Mouse (Mus musculus) forebrain, embryonic 10.5 days (tissue): ENCODE data around the gene Acot11. TPM values are rescaled to one million over a fixed set of nuclear protein-coding genes. Genes with fewer than 3 reads are reported as not detected.
A peak's percentile ranks its signal among the peaks of the same experiment; 100 is the strongest.

Experiments used
- DNase-seq: peaks from one replicate; pipeline ENCODE4 v3.0.0-alpha.2; 2017; ENCODE audit warnings: low spot score; ENCODE audit errors: extremely low spot score
- H3K27ac ChIP-seq: fragments of 300-500 bp; sonication (generic); 2 replicates; pipeline ENCODE4 v1.5.1; 2016; ENCODE audit warnings: mild to moderate bottlenecking
- H3K27me3 ChIP-seq: fragments of 300-500 bp; sonication (generic); 2 replicates; pipeline ENCODE4 v1.6.1; 2016; ENCODE audit warnings: mild to moderate bottlenecking; ENCODE audit not compliant: poor library complexity, severe bottlenecking
- H3K36me3 ChIP-seq: fragments of 300-500 bp; sonication (generic); replicated peaks from 2 replicates; pipeline ENCODE4 v1.6.1; 2016; ENCODE audit warnings: mild to moderate bottlenecking, moderate library complexity
- H3K4me1 ChIP-seq: fragments of 300-500 bp; sonication (generic); 2 replicates; pipeline ENCODE4 v1.6.1; 2016
- H3K4me3 ChIP-seq: fragments of 300-500 bp; sonication (generic); 2 replicates; pipeline ENCODE4 v1.5.1; 2016; ENCODE audit warnings: mild to moderate bottlenecking, moderate library complexity
- H3K9me3 ChIP-seq: fragments of 300-500 bp; sonication (generic); 2 replicates; pipeline ENCODE4 v1.6.1; 2016; ENCODE audit warnings: mild to moderate bottlenecking, moderate library complexity
- WGBS: fragments of 180-500 bp; shearing (Covaris S2); methylation state at CpG from one replicate; pipeline ENCODE4 v1.1.7; 2016; 5-methylcytosine and 5-hydroxymethylcytosine counted together
- polyA plus RNA-seq: library from polyadenylated mRNA; unstranded; fragments of >200 nt; fragmentation: Nextera tagmentation; extraction: Ambion mirVana; gene quantifications from 2 replicates; pipeline ENCODE4 v1.2.1, GENCODE M21; 2016

Gene Acot11
- polyA plus RNA-seq, 1 experiment from 2014 or later = 2.1 TPM

GRCm38 (mm10) chr4:106830545-106831112 is 25.8 kb upstream of the Acot11 start:
- Histone ChIP-seq H3K36me3 (no peaks in the 10 kb centered on the region), H3K27me3 (peaks cover 49% of the 10 kb centered on the region), H3K9me3 (no peaks in the 10 kb centered on the region), H3K4me1 (peaks cover 29% of the 10 kb centered on the region), H3K4me3 (no peak overlapping the region), H3K27ac (no peak overlapping the region)
- no peak for DNase-seq
- 72% methylated on average over 6 of the region's 6 CpGs for WGBS

- WGBS = under 1% methylated on average over 42 of the region's 42 CpGs
- H3K27me3 ChIP-seq = peaks cover 59% of the 10 kb centered on the region
- H3K4me3 ChIP-seq = peak overlapping the region; percentile 52
- no peaks in the 10 kb centered on the region for H3K9me3 ChIP-seq
- no peaks in the 10 kb centered on the region for H3K36me3 ChIP-seq
- DNase-seq = peak; percentile 50
- H3K4me1 ChIP-seq = peaks cover 27% of the 10 kb centered on the region
- H3K27ac ChIP-seq = peak overlapping the region; percentile 68
Measured at GRCm38 (mm10) chr4:106827738-106828361, 23.1 kb upstream of the Acot11 start.

GRCm38 (mm10) chr4:106825229-106825628 is 20.4 kb upstream of the Acot11 start:
- 65% methylated on average over 5 of the region's 5 CpGs for WGBS
- no peak overlapping the region for H3K4me3 ChIP-seq
- H3K9me3 ChIP-seq = no peaks in the 10 kb centered on the region
- 0 out of 2 replicates have a peak overlapping the region, but pooled peaks have one; percentile 4 for H3K27ac ChIP-seq
- no peaks in the 10 kb centered on the region for H3K36me3 ChIP-seq
- peaks cover 20% of the 10 kb centered on the region for H3K4me1 ChIP-seq
- no peak for DNase-seq
- peaks cover 54% of the 10 kb centered on the region for H3K27me3 ChIP-seq

GRCm38 (mm10) chr4:106819404-106819803 is 14.6 kb upstream of the Acot11 start:
- Histone ChIP-seq H3K27ac (no peak overlapping the region), H3K4me3 (no peak overlapping the region), H3K9me3 (no peaks in the 10 kb centered on the region), H3K36me3 (no peaks in the 10 kb centered on the region), H3K27me3 (0 out of 2 replicates have a peak, but pooled peaks cover 7% of the 10 kb centered on the region), H3K4me1 (peaks cover 14% of the 10 kb centered on the region)
- no peak for DNase-seq

- H3K4me3 ChIP-seq = no peak overlapping the region
- no peak overlapping the region for H3K27ac ChIP-seq
- no peak for DNase-seq
- peaks cover 14% of the 10 kb centered on the region for H3K4me1 ChIP-seq
- 0 out of 2 replicates have a peak, but pooled peaks cover 6% of the 10 kb centered on the region for H3K27me3 ChIP-seq
- no peaks in the 10 kb centered on the region for H3K36me3 ChIP-seq
- H3K9me3 ChIP-seq = no peaks in the 10 kb centered on the region
- WGBS = 82% methylated on average over 6 of the region's 6 CpGs
Measured at GRCm38 (mm10) chr4:106818332-106818731, 13.5 kb upstream of the Acot11 start.

- H3K4me1 ChIP-seq = peaks cover 14% of the 10 kb centered on the region
- 0 out of 2 replicates have a peak, but pooled peaks cover 3% of the 10 kb centered on the region for H3K27me3 ChIP-seq
- no peaks in the 10 kb centered on the region for H3K9me3 ChIP-seq
- no peak overlapping the region for H3K27ac ChIP-seq
- WGBS = 93% methylated on average over 4 of the region's 4 CpGs
- H3K36me3 ChIP-seq = no peaks in the 10 kb centered on the region
- DNase-seq = no peak
- no peak overlapping the region for H3K4me3 ChIP-seq
Measured at GRCm38 (mm10) chr4:106817017-106817416, 12.2 kb upstream of the Acot11 start.

GRCm38 (mm10) chr4:106815396-106816324 is 10.9 kb upstream of the Acot11 start:
- Histone ChIP-seq H3K36me3 (no peaks in the 10 kb centered on the region), H3K4me3 (no peak overlapping the region), H3K27me3 (0 out of 2 replicates have a peak, but pooled peaks cover 3% of the 10 kb centered on the region), H3K27ac (no peak overlapping the region), H3K4me1 (peaks cover 14% of the 10 kb centered on the region), H3K9me3 (peaks cover 4% of the 10 kb centered on the region; the same call in 1 of the 2 replicates)
- no peak for DNase-seq
- 66% methylated on average over 25 of the region's 25 CpGs for WGBS

- WGBS = 94% methylated on average over 8 of the region's 8 CpGs
- no peak for DNase-seq
- H3K27ac ChIP-seq = no peak overlapping the region
Measured at GRCm38 (mm10) chr4:106811162-106811561, 6.4 kb upstream of the Acot11 start.

GRCm38 (mm10) chr4:106810039-106810438 is 5.2 kb upstream of the Acot11 start:
- WGBS = 85% methylated on average over 6 of the region's 6 CpGs
- no peak overlapping the region for H3K4me3 ChIP-seq
- H3K36me3 ChIP-seq = no peaks in the 10 kb centered on the region
- no peak overlapping the region for H3K27ac ChIP-seq
- H3K9me3 ChIP-seq = peaks cover 11% of the 10 kb centered on the region; the same call in 1 of the 2 replicates
- H3K27me3 ChIP-seq = peaks cover 11% of the 10 kb centered on the region
- no peak for DNase-seq
- peaks cover 7% of the 10 kb centered on the region for H3K4me1 ChIP-seq

More at GRCm38 (mm10) chr4:106811162-106811561, 6.4 kb upstream of the Acot11 start:
- Histone ChIP-seq H3K9me3 (peaks cover 11% of the 10 kb centered on the region; the same call in 1 of the 2 replicates), H3K4me1 (peaks cover 11% of the 10 kb centered on the region), H3K36me3 (no peaks in the 10 kb centered on the region), H3K4me3 (no peak overlapping the region), H3K27me3 (no peaks in the 10 kb centered on the region; the same call in 1 of the 2 replicates)

- peaks cover 17% of the 10 kb centered on the region for H3K4me1 ChIP-seq
- H3K4me3 ChIP-seq = no peak overlapping the region
- H3K27me3 ChIP-seq = peaks cover 37% of the 10 kb centered on the region
- H3K36me3 ChIP-seq = no peaks in the 10 kb centered on the region
- H3K27ac ChIP-seq = no peak overlapping the region
- 94% methylated on average over 3 of the region's 3 CpGs for WGBS
- peaks cover 11% of the 10 kb centered on the region; the same call in 1 of the 2 replicates for H3K9me3 ChIP-seq
- no peak for DNase-seq
Measured at GRCm38 (mm10) chr4:106807287-106807686, 2.5 kb upstream of the Acot11 start.

- Histone ChIP-seq H3K27ac (0 out of 2 replicates have a peak overlapping the region, but pooled peaks have one; percentile 13), H3K9me3 (peaks cover 10% of the 10 kb centered on the region; the same call in 1 of the 2 replicates), H3K36me3 (no peaks in the 10 kb centered on the region), H3K27me3 (peaks cover 37% of the 10 kb centered on the region), H3K4me1 (peaks cover 17% of the 10 kb centered on the region), H3K4me3 (no peak overlapping the region)
- no peak for DNase-seq
- 47% methylated on average over 2 of the region's 2 CpGs for WGBS
Measured at GRCm38 (mm10) chr4:106805890-106806289, 1.1 kb upstream of the Acot11 start.

- Histone ChIP-seq H3K4me1 (peaks cover 29% of the 10 kb centered on the region), H3K4me3 (peak overlapping the region; percentile 39), H3K36me3 (no peaks in the 10 kb centered on the region), H3K27ac (peak overlapping the region; percentile 76), H3K9me3 (no peaks in the 10 kb centered on the region), H3K27me3 (peaks cover 37% of the 10 kb centered on the region)
- WGBS = 43% methylated on average over 16 of the region's 16 CpGs
- DNase-seq = no peak
Measured at GRCm38 (mm10) chr4:106804201-106804909, 443 bp downstream of the Acot11 start.
